Mouse (Mus musculus): Measurements from ENCODE around the gene Arglu1.
A peak's percentile ranks its signal among the peaks of the same experiment; 100 is the strongest.

Arglu1 gene

GRCm38 (mm10) chr8:8658426-8659224 is 31.7 kb downstream of the Arglu1 start:
- peak; percentile 39 to 53 for DNase-seq (ENCODE audit: low spot score in 2 of 2)

- DNase-seq (ENCODE audit: low spot score in 2 of 2) = no peak
These were observed 32.5 kb downstream of the Arglu1 start for GRCm38 (mm10) chr8:8657692-8658355.

DNA sequence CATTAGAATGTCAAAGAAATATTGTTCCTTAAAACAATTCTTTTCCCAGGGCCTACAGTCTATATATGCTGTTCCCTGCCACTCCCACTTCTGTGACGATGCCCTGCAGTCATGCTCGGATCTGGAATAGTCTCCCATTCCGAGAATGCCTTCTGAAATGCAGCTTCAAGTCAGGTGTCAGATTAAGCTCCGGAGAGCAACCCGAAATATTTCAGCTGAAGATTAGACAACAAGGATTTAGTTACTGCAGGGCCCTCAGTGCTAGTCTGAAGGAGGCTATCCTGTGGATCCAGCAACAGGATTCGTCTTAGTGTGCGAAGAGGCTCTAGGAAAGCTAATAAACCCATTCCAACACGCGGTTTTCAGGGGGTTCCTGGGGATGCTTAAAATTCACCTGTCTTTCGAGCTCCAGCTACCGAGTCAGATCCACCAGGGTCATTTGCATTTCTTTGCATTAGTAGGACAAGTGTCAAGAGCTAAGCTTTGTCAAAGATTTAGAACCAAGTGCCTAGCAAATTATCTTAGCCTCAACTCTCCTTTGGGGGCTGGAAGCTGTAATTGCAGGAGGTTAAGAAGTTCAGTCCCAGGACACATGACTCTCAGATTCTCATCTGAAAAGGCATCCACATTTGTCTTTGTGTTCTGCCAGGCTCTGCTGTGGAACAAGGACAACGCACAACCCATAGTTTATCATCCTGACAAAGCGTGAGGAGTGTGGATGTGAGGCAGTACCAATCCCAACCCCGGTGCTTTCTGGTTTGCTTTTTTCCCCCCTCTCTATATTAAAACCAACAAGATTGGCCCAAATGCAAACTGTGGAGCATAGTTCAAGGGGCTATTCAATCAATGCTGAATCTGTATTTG is 33.5 kb downstream of the Arglu1 start:
- no peak for DNase-seq (ENCODE audit: low spot score in 2 of 2)

- no peak for DNase-seq (ENCODE audit: low spot score in 2 of 2)
These were observed 34.7 kb downstream of the Arglu1 start for GRCm38 (mm10) chr8:8655346-8656340.

GRCm38 (mm10) chr8:8653906-8654489 is 36.3 kb downstream of the Arglu1 start:
- no peak for DNase-seq (ENCODE audit: low spot score in 2 of 2)

DNA sequence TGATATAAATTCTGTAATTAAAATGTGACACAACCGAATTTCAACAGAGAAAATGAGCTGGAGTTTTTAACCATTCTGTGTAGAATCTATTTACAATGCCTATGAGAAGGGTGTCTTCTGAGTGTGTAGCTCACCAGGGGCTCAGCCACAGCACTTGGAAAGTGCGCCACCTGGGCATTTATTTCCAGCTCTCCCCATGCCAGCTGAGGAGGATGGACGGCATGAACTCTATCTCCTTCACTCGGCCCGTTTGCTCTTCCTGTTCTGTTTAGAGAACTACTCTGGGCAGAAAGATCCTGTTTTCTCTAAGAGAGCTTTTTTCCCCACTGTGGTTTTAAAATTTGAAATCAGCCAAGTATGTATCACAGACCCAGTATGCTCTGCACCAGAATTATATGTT is 37.0 kb downstream of the Arglu1 start:
- no peak for DNase-seq (ENCODE audit: low spot score in 2 of 2)

DNA sequence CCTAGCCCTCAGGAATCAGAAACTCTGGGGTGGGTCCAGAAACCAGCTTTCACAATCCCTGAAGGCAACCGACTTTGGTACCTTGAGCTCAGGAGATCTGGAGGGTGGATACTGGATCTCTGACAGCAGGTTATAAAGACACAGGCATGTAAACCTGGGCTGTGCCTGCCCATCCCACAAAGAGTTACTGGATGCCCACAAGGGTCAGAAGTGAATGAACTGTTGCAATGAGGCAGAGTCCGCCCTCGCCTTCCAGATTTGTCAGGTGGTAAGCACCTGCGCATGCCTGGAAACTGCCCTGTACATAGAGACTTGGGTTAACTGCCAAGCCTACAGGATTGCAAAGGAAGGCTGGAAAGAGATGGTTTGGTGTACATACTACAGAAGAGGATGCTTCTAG is 37.9 kb downstream of the Arglu1 start:
- DNase-seq (ENCODE audit: low spot score in 2 of 2) = no peak

- DNase-seq (ENCODE audit: low spot score in 2 of 2) = no peak
These were observed 40.4 kb downstream of the Arglu1 start for GRCm38 (mm10) chr8:8649944-8650343.

DNA sequence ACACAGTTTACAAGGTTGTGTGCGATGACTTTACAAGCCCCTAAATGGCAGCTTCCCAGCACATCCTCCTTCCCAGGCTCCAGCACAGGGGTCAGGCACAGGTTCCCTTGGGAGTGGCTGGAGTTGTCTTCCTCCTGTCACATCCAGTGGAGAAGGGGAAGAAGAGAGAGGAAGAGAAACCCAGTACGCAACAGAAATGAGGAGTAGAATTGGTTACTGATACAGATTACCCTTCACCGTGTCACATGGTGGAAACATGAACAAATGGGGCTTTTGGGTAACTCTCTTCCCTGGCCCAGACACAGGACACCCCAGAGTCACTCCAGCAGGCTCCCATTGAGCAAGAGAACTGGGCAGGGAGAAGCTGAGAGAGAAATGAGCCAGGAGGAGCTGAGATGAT is 40.8 kb downstream of the Arglu1 start:
- no peak for DNase-seq (ENCODE audit: low spot score in 2 of 2)

- no peak for DNase-seq (ENCODE audit: low spot score in 2 of 2)
These were observed 41.6 kb downstream of the Arglu1 start for GRCm38 (mm10) chr8:8648686-8649085.

DNA sequence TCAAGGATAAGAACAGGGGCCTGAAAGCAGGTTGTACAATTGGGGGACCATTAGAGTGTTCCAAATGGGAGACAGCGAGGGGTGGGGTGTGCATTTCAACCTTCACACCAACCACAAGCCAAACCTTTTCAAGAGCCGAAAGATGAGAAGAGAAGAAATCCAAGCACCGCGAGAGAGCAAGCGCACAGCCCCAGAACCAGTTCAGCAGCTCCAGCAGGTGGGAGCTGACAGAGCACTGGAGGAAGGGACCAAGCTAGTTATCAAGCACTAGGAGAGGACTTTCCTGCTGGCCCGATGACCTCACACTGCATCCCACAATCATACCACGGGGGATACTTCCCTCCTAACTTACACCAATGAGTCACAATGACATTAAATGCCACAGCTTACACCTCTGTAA is 42.5 kb downstream of the Arglu1 start:
- DNase-seq (ENCODE audit: low spot score in 2 of 2) = no peak

DNA sequence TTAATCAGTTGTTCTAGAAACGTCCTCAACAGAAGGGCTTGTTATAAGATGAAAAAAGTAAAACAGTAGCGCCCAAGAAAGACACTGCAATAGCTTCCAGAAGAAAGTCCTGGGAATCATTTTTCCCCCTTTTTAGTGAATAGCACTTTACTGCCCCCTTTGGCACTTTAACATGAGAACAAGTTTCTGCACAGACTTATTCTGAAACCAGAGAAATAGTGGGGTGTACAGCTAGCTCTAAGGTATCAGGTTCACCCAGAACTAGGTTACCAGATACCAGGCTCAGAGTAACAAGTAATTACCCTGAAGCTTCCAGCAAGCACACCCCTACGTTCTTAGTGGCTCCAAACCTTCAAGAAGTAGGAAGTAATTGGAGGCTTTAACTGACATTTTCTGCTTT is 43.0 kb downstream of the Arglu1 start:
- DNase-seq (ENCODE audit: low spot score in 2 of 2) = no peak

GRCm38 (mm10) chr8:8644160-8644915 is 46.0 kb downstream of the Arglu1 start:
- no peak for DNase-seq (ENCODE audit: low spot score in 2 of 2)

DNA sequence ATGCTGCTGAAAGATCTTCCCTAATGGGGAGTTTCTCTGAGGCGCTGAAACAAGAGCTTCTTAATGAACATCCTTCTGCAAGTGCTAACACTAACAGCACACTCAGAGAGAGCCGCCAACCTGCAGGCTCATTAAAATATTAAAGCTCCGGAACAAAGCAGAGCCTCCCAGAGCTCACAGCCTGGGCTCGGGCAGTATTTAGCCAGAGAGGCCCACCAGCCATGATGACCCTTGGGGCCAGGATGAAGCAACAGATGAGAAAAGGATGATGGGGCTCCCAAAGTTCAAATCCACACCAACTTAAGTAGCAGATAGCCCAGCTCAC is 50.1 kb downstream of the Arglu1 start:
- no peak for DNase-seq (ENCODE audit: low spot score in 2 of 2)

GRCm38 (mm10) chr8:8639569-8640263 is 50.6 kb downstream of the Arglu1 start:
- DNase-seq (ENCODE audit: low spot score in 2 of 2) = no peak

GRCm38 (mm10) chr8:8631394-8631793 is 58.9 kb downstream of the Arglu1 start:
- no peak for DNase-seq (ENCODE audit: low spot score in 2 of 2)

GRCm38 (mm10) chr8:8624017-8624416 is 66.3 kb downstream of the Arglu1 start:
- DNase-seq (ENCODE audit: low spot score in 2 of 2) = no peak

- DNase-seq (ENCODE audit: low spot score in 2 of 2) = no peak
These were observed 66.8 kb downstream of the Arglu1 start for GRCm38 (mm10) chr8:8623486-8623885.

DNA sequence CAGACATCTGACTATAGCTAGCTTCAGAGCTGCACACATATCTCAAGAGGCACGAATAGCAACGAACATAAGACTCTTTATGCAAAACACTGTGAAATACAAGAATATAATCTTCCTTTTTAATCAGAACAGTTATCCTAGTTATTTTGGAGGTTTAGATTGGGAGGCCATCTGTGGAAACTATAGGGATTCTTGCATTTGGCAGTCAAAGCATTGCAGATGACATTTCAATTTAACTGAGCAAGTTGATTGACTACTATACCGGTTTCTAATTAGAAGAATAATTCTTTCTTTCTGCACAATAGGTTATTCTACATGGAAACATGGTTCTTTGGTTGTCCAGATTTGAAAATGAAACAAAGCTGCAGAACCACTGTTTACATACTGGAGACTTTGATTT is 67.8 kb downstream of the Arglu1 start:
- no peak for DNase-seq (ENCODE audit: low spot score in 2 of 2)

- no peak for DNase-seq (ENCODE audit: low spot score in 2 of 2)
These were observed 68.3 kb downstream of the Arglu1 start for GRCm38 (mm10) chr8:8622031-8622430.
